Mouse (Mus musculus): ENCODE measurements around the gene Ccl17.

DNA sequence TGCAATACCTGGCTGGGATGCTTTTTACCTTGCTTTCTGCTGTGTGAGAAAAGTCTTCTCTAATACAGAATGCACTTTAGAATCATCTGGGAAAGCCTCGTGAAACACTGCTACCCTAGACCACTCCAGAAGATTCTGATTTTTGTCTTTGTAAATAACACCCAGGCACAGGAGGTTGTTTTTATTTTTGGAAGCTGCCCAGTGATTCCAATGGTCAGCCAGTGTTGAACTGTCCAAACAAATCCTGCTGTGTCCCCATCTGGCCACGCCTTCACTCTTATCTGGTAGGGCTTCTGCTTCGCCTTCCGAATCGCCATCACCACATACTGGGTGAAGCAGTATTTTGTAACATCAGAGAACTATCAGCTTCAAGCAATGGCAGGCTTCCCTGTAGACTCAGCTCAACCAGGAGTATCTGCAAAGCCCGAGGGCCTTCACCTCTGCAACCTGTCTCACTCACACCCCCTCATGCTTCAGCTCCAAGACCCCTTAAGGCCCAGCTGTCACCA lies 9.5 kb downstream of the Ccl17 start:
- TF ChIP-seq CTCF (conservative IDR thresholded peaks at IDR 0.05; ENCODE audit: insufficient read depth, insufficient read length, low read depth, low read length) = no peak
- no peak for TF ChIP-seq POLR2A (IDR thresholded peaks at IDR 0.05; ENCODE audit: low read depth, low read length)

All from kidney, adult 2 months (tissue).